Mouse (Mus musculus): ENCODE results near the gene Stap2.
A peak's percentile ranks its signal among the peaks of the same experiment; 100 is the strongest.

DNA sequence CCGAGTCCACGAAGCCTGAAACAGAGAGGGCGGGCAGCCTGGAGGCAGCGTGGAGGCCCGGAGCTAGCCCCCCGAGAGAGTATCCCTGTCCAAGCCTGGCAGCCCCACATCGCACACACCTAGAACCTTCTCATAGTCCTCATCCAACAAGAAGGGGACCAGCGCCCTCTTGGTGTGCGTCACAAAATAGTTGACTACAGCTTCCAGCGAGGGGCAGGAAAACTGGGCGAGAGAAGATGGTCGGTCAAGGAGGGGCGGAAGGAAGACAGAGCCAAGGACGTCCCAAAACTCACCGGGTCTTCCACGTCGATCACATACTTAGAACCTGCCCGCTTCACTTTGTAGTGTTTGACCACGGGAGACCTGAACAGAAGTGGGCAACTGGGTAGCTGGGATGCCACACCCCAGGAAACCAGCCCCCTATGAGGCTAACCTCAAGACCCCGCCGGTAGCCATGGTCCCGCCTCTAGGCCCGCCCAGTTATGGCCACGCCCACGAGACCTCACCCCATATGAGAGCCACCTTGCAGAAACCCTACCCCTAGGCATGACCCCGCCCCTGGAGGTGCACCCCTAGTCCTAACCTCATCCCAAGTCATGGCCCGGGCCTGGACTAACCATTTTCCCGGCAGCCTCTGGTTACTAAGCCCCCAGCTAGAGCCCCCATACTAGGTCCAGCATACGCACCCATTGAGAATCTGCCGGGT is 5.4 kb downstream of the Stap2 start:
- TF ChIP-seq POLR2A (IDR thresholded peaks at IDR 0.05; ENCODE audit: control insufficient read depth, extremely low read depth, insufficient read depth, low read length, poor library complexity) (no peak), CTCF (IDR thresholded peaks at IDR 0.05; ENCODE audit: borderline replicate concordance, control insufficient read depth, extremely low read depth, insufficient read depth, low read length, poor library complexity) (0 out of 2 replicates have a peak, but pooled peaks have one; percentile 12)
